Mouse (Mus musculus) NIH3T3 (cell line): Measurements from ENCODE around the gene Dhrs1.

Source experiments
- DNase-seq: peaks from one replicate; pipeline ENCODE4 v3.0.0-alpha.2; 2012; ENCODE audit warnings: low read depth

Gene Dhrs1

DNA sequence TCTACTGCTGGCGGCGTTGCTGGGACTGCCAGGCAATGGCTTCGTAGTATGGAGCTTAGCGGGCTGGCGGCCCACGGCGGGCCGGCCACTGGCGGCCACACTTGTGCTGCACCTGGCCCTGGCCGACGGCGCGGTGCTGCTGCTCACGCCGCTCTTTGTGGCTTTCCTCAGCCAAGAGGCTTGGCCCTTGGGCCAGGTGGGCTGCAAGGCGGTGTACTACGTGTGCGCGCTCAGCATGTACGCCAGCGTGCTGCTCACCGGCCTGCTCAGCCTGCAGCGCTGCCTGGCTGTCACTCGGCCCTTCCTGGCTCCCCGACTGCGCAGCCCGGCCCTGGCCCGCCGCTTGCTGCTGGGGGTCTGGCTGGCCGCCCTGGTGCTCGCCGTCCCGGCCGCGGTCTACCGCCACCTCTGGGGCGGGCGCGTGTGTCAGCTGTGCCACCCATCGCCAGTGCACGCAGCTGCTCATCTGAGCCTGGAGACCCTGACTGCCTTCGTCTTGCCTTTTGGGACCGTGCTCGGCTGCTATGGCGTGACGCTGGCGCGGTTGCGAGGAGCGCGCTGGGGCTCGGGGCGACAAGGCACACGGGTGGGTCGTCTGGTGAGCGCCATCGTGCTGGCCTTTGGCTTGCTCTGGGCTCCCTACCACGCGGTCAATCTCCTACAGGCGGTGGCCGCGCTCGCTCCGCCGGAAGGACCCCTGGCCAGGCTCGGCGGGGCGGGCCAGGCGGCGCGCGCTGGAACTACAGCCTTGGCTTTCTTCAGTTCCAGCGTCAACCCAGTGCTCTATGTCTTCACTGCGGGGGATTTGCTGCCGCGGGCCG, 16.7 kb upstream of the Dhrs1 start:
- DNase-seq, result no peak

DNA sequence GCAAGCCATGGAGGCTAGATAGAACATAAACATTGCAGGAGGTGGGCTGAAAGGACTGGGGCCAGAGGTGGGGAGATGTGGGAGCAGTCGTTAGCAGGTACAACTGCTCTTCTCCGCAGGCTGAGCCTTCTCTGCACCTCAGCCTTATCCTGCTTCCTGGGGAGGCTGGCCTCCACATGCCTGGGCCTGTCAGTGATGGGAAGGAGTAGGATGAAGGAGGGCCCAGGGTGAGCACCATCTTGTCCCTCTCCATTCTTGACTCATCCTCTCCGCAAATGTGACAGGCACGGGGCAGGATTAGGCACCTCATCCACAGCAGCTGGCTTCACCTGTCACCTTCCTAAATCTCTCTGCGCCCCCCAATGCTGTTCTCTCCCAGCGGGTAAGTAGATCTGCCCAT, 15.7 kb upstream of the Dhrs1 start, which contains the start of gene Ltb4r2:
TSS of gene Ltb4r2 (plus strand) at position 266 of the 400 bp plus-strand sequence.
- DNase-seq, result no peak

DNA sequence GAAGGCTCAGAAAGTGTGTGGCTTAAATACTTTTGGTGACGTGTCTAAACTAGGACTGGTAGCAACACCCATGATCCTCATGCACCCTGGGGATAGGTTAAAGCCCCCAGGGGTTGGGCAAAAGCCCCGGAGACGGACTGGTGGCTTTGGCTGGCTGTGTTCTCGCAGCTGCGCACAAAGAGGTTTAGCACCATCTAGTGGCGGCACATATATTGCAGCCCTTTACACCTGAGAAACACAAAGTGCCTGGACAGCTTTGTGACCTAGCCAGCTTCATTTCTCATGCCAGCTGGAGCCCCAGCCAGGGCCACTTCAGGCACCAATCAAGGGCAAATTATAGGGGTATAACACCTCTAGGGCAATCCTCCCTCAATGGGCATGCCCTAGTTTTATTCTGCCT, 14.7 kb upstream of the Dhrs1 start:
- DNase-seq, result peak; percentile 85

DNA sequence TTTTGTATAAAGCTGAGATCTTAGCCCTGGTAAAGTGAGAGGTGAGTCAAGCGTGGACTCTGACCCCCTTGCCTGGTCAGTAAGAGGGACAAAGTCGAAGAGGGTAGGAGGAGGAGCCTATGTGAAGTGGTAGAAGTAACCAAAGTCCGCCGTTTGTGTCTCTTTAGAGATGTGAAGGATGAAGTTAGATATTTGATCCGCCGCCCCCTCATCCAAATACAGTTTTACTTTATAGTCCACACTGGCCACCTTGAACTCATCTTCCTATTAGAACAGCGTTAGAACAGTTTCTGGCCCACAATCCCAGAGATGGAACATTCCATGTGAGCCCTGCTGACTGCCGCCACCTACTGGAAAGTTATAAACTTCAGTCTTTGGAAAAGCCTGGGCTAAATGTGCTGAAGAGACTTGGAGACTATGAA, 12.9 kb upstream of the Dhrs1 start, which contains the start of gene Cideb:
TSS of gene Cideb (minus strand) at position 96 of the 422 bp plus-strand sequence.
- peak; percentile 83 for DNase-seq

DNA sequence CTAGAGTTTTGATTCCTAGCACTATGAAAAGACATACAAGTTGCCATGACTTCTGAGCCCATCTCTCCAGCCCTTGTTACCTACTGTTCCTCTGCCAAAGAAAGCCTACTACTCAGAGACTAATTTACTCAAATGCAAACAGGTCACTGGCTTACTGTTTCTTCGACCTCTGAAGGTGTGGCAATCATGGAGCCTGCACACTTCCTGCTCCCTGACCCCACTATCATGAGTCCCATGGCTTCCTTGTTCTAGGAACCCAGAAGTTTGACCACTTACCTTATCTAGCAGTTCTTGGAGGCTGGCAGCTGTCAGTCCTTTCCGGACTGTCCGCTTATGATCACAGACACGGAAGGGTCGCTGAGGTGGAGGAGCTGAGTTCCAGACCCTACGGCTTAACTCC, 12.1 kb upstream of the Dhrs1 start:
- DNase-seq, result no peak

DNA sequence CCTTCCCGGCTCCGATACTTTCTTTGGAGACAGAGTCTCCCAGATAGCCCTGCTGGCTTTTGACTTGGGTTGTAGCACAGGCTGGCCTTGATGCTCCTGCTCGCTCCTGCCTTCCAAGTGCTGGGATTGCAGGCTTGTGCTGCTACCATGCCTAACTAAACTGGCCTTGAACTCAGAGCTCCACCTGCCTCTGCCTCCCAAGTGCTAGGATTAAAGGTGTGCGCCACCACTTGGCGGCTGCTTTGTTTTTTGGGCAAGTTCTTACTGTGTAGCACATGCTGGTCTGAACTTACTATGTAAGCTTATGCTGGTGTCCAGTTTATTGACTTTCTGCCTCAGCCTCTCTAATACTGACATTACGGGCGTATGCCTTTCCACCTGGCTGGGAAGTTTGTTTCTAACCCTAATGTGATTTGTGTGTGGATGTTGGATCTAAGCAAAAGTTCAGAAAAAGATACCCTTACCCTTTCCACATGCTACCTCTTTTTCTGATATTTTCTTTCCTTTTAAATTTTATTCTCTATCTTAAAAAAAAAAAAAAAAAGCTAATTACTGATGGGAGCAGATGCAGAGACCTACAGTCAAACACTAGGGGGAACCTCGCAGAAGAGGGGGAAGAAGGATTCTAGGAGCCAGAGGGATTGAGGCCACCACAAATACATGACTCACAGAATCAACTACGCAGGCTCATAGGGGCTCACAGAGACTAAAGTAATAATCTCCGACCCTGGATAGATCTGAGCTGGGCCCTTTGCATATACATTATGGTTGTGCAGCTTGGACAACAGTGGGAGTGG, 1.8 kb upstream of the Dhrs1 start:
- peak; percentile 40 for DNase-seq

DNA sequence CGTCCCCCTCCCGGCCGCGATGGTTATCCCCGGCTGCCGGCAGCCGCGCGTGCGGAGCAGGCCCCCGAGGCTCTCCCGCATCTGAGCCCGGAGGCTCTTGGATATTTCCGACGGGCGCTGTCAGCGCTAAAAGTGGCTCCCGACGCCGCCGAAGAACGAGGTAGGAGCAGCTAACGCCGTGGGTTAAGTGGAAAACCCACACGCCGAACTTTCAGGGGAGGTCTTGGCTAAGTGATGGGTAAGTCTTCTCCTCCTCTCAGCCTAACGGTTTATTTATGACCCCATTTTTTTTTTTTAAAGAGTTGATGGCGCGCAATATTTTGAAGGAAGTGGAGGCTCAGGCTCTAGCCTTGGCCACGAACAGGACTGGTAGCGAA, 359 bp upstream of the Dhrs1 start:
- no peak for DNase-seq

DNA sequence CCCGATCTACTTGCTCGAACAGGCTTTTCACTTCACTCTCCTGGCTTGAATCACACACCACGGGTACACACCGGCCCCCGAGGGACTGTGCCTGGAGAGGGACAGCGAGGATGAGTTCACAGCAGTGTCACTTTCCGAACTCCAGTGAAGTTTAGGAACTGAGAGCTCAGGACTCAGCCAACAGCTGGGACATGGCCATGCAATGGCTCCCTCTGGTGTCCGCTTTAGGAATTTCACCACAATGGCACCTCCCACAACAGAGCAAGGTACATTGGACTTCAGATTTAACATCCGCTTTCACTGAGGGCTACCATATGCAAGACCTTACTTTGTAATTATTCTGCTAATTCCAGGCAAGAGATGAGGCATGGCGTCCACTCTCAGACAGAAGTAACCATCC, 1.8 kb downstream of the Dhrs1 start:
- DNase-seq, result peak; percentile 91

DNA sequence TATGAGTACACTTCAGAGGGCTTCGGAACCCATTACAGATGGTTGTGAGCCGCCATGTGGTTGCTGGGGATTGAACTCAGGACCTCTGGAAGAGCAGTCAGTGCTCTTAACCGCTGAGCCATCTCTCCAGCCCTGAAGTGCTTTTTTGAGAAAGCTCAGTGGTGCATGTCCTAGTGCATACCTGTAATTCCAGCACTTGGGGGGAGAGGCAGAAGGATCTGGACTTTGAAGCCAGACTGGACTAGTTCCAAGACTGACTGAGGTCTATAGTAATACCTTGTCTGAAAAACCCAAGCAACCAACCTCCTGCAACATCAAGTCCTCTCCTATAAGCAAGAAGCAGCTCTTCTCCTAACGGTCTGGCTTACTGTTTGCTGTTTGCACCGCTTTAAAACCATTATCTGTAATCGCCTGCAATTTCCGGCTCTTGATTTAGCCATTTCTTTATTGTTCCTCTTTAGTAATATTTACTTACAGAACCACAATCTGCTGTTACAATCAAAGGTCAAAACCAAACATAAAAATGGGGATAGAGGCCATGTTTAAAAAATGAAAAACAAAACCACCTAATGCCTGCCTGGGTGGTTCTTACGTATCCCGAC, 8.3 kb downstream of the Dhrs1 start:
- DNase-seq, result no peak

DNA sequence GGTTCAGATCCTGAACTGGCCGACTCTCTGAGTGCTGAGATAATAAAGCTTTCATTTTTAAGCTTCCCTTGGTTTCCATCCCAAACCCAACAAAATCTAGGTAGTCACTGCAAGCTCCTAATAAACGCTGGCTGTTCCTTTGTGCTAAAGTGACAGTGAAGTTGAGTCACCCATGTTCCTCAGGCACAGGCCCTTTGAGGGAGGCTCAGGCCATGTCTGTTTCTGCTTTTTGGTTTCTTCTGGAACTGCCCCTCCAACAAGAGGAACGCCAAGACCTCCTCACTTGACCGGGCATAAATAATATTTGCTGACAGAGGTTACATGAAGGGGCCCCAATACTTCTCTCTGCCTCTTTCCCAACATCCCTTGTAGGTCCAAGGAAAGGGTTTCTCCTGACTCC, 9.7 kb downstream of the Dhrs1 start:
- no peak for DNase-seq

DNA sequence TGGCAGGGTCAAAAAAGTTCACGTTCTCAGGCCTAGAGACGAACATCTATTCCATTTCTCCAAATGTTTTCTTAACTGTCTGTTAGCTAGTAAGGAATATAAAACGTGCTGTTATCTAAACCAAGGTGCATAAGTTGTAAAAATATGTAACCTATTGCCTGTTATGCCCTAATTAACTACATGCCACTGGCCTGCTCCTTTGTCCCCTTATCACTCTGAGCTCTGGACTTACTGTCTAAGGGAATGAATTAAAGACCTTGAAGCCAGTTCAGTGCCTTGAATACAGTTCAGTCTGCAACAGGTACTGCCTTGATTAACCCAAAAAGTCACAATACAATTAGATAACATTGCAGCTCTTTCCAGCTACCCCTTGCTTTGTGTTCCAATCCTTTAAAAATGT, 10.2 kb downstream of the Dhrs1 start:
- no peak for DNase-seq

DNA sequence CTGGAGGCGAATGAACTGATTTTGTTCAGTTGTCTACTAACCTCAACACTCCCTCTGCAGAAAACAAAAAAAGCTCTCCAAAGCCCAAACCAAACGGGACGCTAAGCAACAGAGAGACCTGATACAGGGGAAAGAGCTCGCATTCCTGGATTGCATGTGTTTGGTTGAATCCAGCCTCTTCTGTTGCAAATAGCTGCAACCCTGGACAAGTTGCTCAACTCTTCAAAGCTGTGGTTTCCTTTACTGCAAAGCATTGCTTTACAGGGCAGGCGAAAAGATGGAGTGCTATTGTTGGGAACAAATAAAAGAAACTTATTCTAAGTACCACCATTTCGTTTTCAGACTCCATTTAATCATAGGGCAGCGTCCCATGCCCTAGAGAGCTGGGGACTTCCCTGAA, 10.6 kb downstream of the Dhrs1 start:
- peak; percentile 6 for DNase-seq

DNA sequence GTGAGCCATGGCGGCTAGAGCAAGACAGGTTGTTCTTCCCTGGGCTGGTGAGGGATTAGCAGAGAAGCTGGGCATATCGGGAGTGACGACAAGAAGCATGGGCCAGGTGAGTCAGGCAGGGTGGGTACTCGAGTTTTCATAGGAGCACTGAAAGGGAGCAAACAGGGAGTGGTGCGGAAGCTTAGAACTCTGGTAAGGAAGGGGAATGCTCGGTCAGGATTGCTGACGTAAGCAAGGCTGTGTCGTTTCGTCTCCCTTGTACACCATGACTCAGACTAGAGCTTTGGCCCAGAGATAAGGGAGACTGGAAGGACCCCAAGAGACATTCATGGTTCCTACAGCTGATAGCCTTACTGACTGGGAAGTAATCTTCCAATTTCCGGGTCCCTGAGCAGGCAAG, 11.6 kb downstream of the Dhrs1 start:
- no peak for DNase-seq

DNA sequence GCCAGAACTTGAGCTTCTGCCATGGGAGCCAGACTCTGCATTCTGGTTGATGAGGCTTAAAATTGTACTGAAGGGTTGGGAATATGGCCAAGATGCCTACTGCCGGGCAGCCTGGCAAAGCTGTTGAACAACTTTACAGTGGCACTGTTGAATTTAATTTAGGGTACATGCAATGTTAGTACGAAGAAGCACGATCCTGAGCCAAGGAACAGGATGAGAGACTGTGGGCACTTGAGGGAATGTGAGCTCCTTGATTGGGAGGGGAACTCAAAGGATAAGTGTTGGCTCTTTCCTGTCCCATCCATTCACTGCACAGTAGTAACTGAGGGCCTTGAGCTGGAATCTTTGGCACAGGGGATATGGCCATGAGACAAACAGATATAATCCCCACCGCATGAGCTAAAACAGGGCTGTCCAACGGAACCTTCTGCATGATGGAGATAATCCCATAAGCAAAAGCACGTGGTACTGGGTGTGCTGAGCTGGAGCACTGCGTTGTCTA, 14.9 kb downstream of the Dhrs1 start:
- DNase-seq, result no peak

DNA sequence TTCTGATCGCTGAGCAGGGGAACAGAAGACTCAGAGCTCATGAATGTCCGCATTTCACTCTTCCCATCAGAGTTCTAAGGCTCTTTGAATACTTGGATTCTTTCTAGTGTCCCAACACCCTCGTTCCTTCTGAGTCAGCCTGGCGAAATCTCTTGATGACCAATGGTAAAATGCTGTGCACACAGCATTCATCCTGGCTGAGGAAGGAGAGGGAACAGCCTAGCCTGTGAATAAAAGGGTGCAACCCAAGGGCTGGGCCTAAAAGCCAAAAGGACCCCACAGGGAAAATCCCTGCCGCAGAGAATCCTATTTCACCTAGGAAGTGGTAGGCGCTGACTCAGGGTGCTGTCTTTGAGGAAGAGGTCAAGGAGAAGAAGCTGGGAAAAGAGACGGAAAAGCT, 15.4 kb downstream of the Dhrs1 start:
- peak; percentile 74 for DNase-seq

DNA sequence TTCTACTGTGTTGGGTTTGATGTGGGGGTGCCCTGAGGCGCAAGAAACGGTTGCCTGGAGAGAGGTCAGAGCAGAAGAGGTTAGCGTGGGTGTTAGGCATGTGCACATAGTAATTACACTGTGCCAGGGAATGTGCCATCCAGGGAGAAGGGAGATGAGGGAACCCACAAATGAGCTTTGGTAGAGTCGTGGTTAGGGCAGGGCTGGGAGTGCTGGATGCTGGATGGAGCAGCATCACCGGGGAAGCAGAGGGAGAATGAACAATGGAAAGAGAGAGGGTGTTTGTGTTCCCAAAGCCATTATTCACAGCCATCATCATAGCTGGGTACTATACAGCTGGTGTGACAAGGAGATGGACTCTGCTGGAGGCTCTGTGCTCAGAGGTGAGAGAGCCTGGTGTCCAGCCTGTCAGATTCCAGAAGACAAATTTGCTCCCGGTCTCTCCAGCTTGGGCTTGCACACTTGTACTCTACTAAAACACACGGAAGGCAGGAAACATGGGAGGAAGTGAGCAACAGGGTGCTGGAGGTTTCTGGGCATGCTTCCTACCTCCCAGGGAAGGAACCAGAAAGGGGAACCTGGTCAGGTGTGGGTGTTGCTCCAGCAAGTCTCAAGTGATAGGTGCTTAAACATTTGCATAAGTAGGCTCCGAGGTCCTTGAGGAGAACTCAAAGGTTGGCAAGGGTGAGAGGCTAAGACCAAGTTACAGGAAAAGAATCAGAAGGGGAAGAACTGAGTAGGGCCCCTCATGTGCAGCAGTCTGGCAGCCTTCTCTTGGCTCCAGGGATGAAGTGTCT, 17.4 kb downstream of the Dhrs1 start:
- no peak for DNase-seq

DNA sequence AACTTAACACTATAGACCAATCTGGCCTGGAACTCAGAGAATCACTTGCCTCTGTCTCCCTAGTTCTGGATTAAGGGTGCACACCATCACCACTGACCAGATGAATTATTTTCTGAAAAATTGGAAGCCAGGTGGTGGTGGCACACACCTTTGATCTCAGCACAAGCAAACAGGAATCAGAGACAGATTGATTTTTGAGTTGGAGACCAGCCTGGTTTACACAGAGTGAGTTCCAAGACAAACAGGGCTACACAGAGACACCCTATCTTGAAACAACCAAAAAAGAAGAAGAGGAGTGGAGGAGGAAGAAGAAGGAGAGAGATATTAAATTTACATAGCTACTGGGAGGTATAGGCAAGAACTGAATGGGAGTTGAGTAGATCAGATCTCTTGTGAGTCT, 19.2 kb downstream of the Dhrs1 start:
- DNase-seq, result no peak

DNA sequence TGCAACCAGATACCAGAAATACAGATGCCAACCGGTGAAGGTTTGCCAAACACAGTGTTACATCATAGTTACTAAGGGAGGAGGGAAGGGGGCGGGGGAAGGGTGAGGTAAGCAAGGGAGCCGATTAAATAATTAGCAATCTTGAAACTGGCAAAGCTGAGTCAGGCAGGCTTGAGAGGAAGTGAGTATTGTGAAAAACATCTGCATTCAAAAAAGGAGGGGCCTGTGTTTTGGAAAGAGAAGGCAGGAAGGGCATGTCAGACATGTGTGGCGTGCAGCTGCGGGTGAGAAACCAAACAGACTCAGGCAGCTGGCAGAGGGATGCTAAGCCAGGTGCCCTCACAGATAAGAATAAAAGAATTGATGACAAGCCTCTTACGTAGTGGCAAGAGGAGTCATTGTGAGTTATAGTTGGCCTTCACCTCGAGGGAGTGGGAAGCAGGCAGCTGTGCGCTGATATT, 21.0 kb downstream of the Dhrs1 start:
- peak; percentile 86 for DNase-seq

DNA sequence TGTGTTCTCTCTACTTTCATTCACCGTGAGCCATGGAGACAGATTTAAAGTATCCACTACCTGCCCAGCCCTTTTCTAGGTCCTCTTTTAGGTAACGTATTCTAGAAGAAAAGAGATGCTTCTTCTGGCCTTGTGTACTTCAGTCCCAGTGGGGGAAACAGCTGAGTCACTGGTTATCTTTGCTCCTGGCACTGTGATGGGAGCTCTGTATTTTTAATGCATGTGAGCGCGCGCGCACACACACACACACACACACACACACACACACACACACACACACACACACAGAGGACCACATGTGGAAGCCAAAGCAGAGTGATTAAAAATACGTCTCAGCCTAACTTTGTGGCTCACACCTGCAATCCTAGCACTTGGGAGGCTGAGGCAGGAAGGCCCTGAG, 22.1 kb downstream of the Dhrs1 start:
- DNase-seq, result no peak

DNA sequence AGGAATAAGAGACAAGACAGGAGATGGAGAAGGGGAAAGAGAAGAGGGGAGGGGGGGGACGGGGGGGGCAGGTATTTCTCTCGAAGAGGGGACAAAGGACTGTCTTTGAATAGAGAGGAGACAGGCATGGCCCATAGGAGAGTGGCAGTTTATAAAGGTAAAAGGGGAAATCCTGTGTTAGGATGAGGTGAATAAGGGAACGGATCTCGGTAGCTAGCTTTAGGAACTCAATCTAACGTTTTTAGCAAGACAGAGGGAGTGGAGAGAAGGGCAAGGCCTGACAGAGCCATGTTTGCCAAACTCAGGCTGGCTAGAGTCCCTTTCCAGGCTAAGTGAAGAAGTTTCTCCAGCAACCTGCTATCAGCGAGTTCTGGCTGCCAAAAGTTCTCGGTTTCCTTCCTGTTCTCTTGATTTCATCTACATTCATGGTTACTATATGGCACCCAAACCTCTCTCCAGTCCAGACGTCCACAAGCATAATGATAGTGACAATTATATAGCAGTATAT, 23.0 kb downstream of the Dhrs1 start:
- no peak for DNase-seq

DNA sequence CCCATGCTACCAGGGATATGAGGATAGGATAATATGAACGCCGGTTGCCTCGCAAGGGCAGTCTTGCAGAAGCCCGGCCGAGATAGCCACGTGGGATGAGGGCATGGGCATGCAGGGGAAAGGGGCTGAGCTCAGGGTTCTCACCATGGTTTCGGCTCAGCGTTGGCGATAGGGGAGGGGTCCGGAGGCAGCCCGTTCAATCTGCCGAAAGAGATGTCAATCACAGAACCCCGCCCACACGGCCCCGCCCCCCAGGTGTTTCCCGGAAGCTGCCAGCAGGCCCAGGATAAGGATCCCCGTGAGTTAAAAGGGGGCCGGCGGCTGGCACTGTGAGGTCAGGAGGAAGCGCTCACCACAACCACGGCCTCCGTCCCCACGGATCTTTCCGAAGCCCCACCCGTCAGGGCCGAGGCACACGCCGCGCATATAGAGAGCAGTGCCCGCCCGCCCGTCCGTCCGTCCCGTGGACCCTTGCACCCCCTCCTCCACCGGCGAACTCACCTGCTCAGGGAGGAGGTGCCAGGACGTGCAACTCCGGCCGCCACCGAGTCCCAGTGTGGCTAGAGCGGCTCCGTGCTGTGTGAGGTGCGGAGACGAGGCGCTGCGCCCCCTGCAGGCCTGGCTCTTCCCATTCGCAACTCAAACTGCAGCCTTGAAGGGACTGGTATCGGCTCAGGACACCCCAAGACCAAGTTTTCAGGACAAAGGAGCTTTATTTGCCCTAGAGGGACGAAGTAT, 23.6 kb downstream of the Dhrs1 start, which contains the start of gene Rabggta:
TSS of gene Rabggta (minus strand) at position 564 of the 738 bp plus-strand sequence.
- DNase-seq, result peak; percentile 94
